Mouse (Mus musculus): ENCODE measurements at regions not wholly inside any gene's neighbourhood (a gene's known extent, or its start where the extent isn't known, plus 50 kb on each side); places are given as distances from the start of the nearest gene placed in this dataset.
A peak's percentile ranks its signal among the peaks of the same experiment; 100 is the strongest.

- Histone ChIP-seq H3K27ac (replicated peaks; ENCODE audit: low read depth, low read length) (no peak overlapping the region), H3K9me3 (ENCODE audit: control insufficient read depth, low read length) (no peaks in the 10 kb centered on the region), H3K9ac (replicated peaks; ENCODE audit: low read length) (no peak overlapping the region), H3K4me3 (replicated peaks; ENCODE audit: low read depth, low read length) (no peak overlapping the region), H3K4me2 (ENCODE audit: low read length) (no peak overlapping the region), H3K4me1 (ENCODE audit: control insufficient read depth, insufficient read depth, low read length) (0 out of 2 replicates have a peak, but pooled peaks cover 3% of the 10 kb centered on the region), H3K27me3 (ENCODE audit: control insufficient read depth, insufficient read depth, low read length) (no peaks in the 10 kb centered on the region), H3K36me3 (ENCODE audit: control insufficient read depth, insufficient read depth, low read length) (no peaks in the 10 kb centered on the region)
- 36% methylated on average over 2 of the region's 2 CpGs for WGBS
- ATAC-seq (ENCODE audit: low FRiP score, low TSS enrichment) (no peak), DNase-seq (no peak)
Observed at GRCm38 (mm10) chr9:74461084-74461483, 350.9 kb downstream of the Wdr72 start.

- DNase-seq (no peak), ATAC-seq (ENCODE audit: low FRiP score, low TSS enrichment) (no peak)
- Histone ChIP-seq H3K27ac (replicated peaks; ENCODE audit: low read depth, low read length) (no peak overlapping the region), H3K9ac (replicated peaks; ENCODE audit: low read length) (no peak overlapping the region), H3K4me2 (ENCODE audit: low read length) (no peak overlapping the region), H3K27me3 (ENCODE audit: control insufficient read depth, insufficient read depth, low read length) (no peaks in the 10 kb centered on the region), H3K4me3 (replicated peaks; ENCODE audit: low read depth, low read length) (no peak overlapping the region), H3K36me3 (ENCODE audit: control insufficient read depth, insufficient read depth, low read length) (no peaks in the 10 kb centered on the region), H3K4me1 (ENCODE audit: control insufficient read depth, insufficient read depth, low read length) (no peaks in the 10 kb centered on the region), H3K9me3 (ENCODE audit: control insufficient read depth, low read length) (no peaks in the 10 kb centered on the region)
- WGBS, result 66% methylated on average over 2 of the region's 2 CpGs
Observed at GRCm38 (mm10) chr9:74476830-74477229, 366.7 kb downstream of the Wdr72 start.

- Histone ChIP-seq H3K27me3 (ENCODE audit: control insufficient read depth, insufficient read depth, low read length) (no peaks in the 10 kb centered on the region), H3K9me3 (ENCODE audit: control insufficient read depth, low read length) (no peaks in the 10 kb centered on the region), H3K4me1 (ENCODE audit: control insufficient read depth, insufficient read depth, low read length) (no peaks in the 10 kb centered on the region), H3K4me2 (ENCODE audit: low read length) (0 out of 2 replicates have a peak overlapping the region, but pooled peaks have one; percentile 3), H3K4me3 (replicated peaks; ENCODE audit: low read depth, low read length) (no peak overlapping the region), H3K36me3 (ENCODE audit: control insufficient read depth, insufficient read depth, low read length) (no peaks in the 10 kb centered on the region), H3K9ac (replicated peaks; ENCODE audit: low read length) (no peak overlapping the region), H3K27ac (replicated peaks; ENCODE audit: low read depth, low read length) (no peak overlapping the region; the same call in 1 of the 2 replicates)
- ATAC-seq (ENCODE audit: low FRiP score, low TSS enrichment) (no peak), DNase-seq (peak; percentile 42)
- WGBS, result 58% methylated on average over 8 of the region's 8 CpGs
Observed at GRCm38 (mm10) chr9:74479273-74479672, 369.1 kb downstream of the Wdr72 start.

- no peaks in the 10 kb centered on the region for H3K36me3 ChIP-seq (ENCODE audit: control insufficient read depth, insufficient read depth, low read length)
- H3K9ac ChIP-seq (replicated peaks; ENCODE audit: low read length), result no peak overlapping the region
- H3K27me3 ChIP-seq (ENCODE audit: control insufficient read depth, insufficient read depth, low read length), result no peaks in the 10 kb centered on the region
- WGBS, result 77% methylated on average over 2 of the region's 2 CpGs
- H3K9me3 ChIP-seq (ENCODE audit: control insufficient read depth, low read length), result no peaks in the 10 kb centered on the region
- DNase-seq, result no peak
- no peaks in the 10 kb centered on the region for H3K4me1 ChIP-seq (ENCODE audit: control insufficient read depth, insufficient read depth, low read length)
- no peak for ATAC-seq (ENCODE audit: low FRiP score, low TSS enrichment)
- H3K4me2 ChIP-seq (ENCODE audit: low read length), result no peak overlapping the region
- no peak overlapping the region for H3K27ac ChIP-seq (replicated peaks; ENCODE audit: low read depth, low read length)
- no peak overlapping the region for H3K4me3 ChIP-seq (replicated peaks; ENCODE audit: low read depth, low read length)
Observed at GRCm38 (mm10) chr9:74513887-74514286, 347.8 kb upstream of the Onecut1 start.

GRCm38 (mm10) chr9:74528550-74528949 lies 333.2 kb upstream of the Onecut1 start:
- no peak overlapping the region for H3K27ac ChIP-seq (replicated peaks; ENCODE audit: low read depth, low read length)
- no peak for ATAC-seq (ENCODE audit: low FRiP score, low TSS enrichment)
- peaks cover 11% of the 10 kb centered on the region for H3K4me1 ChIP-seq (ENCODE audit: control insufficient read depth, insufficient read depth, low read length)
- no peaks in the 10 kb centered on the region for H3K9me3 ChIP-seq (ENCODE audit: control insufficient read depth, low read length)
- H3K36me3 ChIP-seq (ENCODE audit: control insufficient read depth, insufficient read depth, low read length), result no peaks in the 10 kb centered on the region
- 84% methylated on average over 3 of the region's 3 CpGs for WGBS
- no peak overlapping the region for H3K4me3 ChIP-seq (replicated peaks; ENCODE audit: low read depth, low read length)
- no peaks in the 10 kb centered on the region for H3K27me3 ChIP-seq (ENCODE audit: control insufficient read depth, insufficient read depth, low read length)
- H3K9ac ChIP-seq (replicated peaks; ENCODE audit: low read length), result no peak overlapping the region
- H3K4me2 ChIP-seq (ENCODE audit: low read length), result no peak overlapping the region
- DNase-seq, result no peak

- no peaks in the 10 kb centered on the region for H3K36me3 ChIP-seq (ENCODE audit: control insufficient read depth, insufficient read depth, low read length)
- peak overlapping the region; percentile 60; the same call in 1 of the 2 replicates for H3K27ac ChIP-seq (replicated peaks; ENCODE audit: low read depth, low read length)
- WGBS, result 8% methylated on average over 10 of the region's 10 CpGs
- peak overlapping the region; percentile 41 for H3K4me2 ChIP-seq (ENCODE audit: low read length)
- H3K4me3 ChIP-seq (replicated peaks; ENCODE audit: low read depth, low read length), result no peak overlapping the region; the same call in 1 of the 2 replicates
- peaks cover 11% of the 10 kb centered on the region for H3K4me1 ChIP-seq (ENCODE audit: control insufficient read depth, insufficient read depth, low read length)
- H3K9ac ChIP-seq (replicated peaks; ENCODE audit: low read length), result no peak overlapping the region; the same call in 1 of the 2 replicates
- ATAC-seq (ENCODE audit: low FRiP score, low TSS enrichment) (no peak), DNase-seq (peak; percentile 92)
- H3K9me3 ChIP-seq (ENCODE audit: control insufficient read depth, low read length), result no peaks in the 10 kb centered on the region
- no peaks in the 10 kb centered on the region for H3K27me3 ChIP-seq (ENCODE audit: control insufficient read depth, insufficient read depth, low read length)
Observed at GRCm38 (mm10) chr9:74530317-74530716, 331.4 kb upstream of the Onecut1 start.

GRCm38 (mm10) chr9:74530748-74531147 lies 331.0 kb upstream of the Onecut1 start:
- peak overlapping the region; percentile 60; the same call in 1 of the 2 replicates for H3K27ac ChIP-seq (replicated peaks; ENCODE audit: low read depth, low read length)

GRCm38 (mm10) chr9:74531986-74532385 lies 329.7 kb upstream of the Onecut1 start:
- Histone ChIP-seq H3K4me2 (ENCODE audit: low read length) (no peak overlapping the region), H3K27ac (replicated peaks; ENCODE audit: low read depth, low read length) (no peak overlapping the region), H3K36me3 (ENCODE audit: control insufficient read depth, insufficient read depth, low read length) (no peaks in the 10 kb centered on the region), H3K9me3 (ENCODE audit: control insufficient read depth, low read length) (no peaks in the 10 kb centered on the region), H3K27me3 (ENCODE audit: control insufficient read depth, insufficient read depth, low read length) (no peaks in the 10 kb centered on the region), H3K4me3 (replicated peaks; ENCODE audit: low read depth, low read length) (no peak overlapping the region), H3K9ac (replicated peaks; ENCODE audit: low read length) (no peak overlapping the region), H3K4me1 (ENCODE audit: control insufficient read depth, insufficient read depth, low read length) (peaks cover 11% of the 10 kb centered on the region)
- peak; percentile 70 for DNase-seq
- ATAC-seq (ENCODE audit: low FRiP score, low TSS enrichment), result no peak; the same call in 1 of the 2 replicates
- 6% methylated on average over 3 of the region's 3 CpGs for WGBS

More at GRCm38 (mm10) chr9:74530748-74531147, 331.0 kb upstream of the Onecut1 start:
- no peaks in the 10 kb centered on the region for H3K9me3 ChIP-seq (ENCODE audit: control insufficient read depth, low read length)
- no peaks in the 10 kb centered on the region for H3K27me3 ChIP-seq (ENCODE audit: control insufficient read depth, insufficient read depth, low read length)
- no peaks in the 10 kb centered on the region for H3K36me3 ChIP-seq (ENCODE audit: control insufficient read depth, insufficient read depth, low read length)
- H3K9ac ChIP-seq (replicated peaks; ENCODE audit: low read length), result no peak overlapping the region; the same call in 1 of the 2 replicates
- peaks cover 11% of the 10 kb centered on the region for H3K4me1 ChIP-seq (ENCODE audit: control insufficient read depth, insufficient read depth, low read length)
- DNase-seq (peak; percentile 61), ATAC-seq (ENCODE audit: low FRiP score, low TSS enrichment) (no peak)
- no peak overlapping the region; the same call in 1 of the 2 replicates for H3K4me3 ChIP-seq (replicated peaks; ENCODE audit: low read depth, low read length)
- 19% methylated on average over 9 of the region's 9 CpGs for WGBS
- H3K4me2 ChIP-seq (ENCODE audit: low read length), result peak overlapping the region; percentile 41

GRCm38 (mm10) chr9:74534976-74535375 lies 326.7 kb upstream of the Onecut1 start:
- no peak overlapping the region for H3K4me3 ChIP-seq (replicated peaks; ENCODE audit: low read depth, low read length)
- ATAC-seq (ENCODE audit: low FRiP score, low TSS enrichment) (no peak), DNase-seq (no peak)
- WGBS, result 81% methylated on average over 5 of the region's 5 CpGs
- no peaks in the 10 kb centered on the region for H3K27me3 ChIP-seq (ENCODE audit: control insufficient read depth, insufficient read depth, low read length)
- no peak overlapping the region for H3K9ac ChIP-seq (replicated peaks; ENCODE audit: low read length)
- no peak overlapping the region for H3K27ac ChIP-seq (replicated peaks; ENCODE audit: low read depth, low read length)
- peaks cover 11% of the 10 kb centered on the region for H3K4me1 ChIP-seq (ENCODE audit: control insufficient read depth, insufficient read depth, low read length)
- no peaks in the 10 kb centered on the region for H3K36me3 ChIP-seq (ENCODE audit: control insufficient read depth, insufficient read depth, low read length)
- H3K4me2 ChIP-seq (ENCODE audit: low read length), result no peak overlapping the region
- H3K9me3 ChIP-seq (ENCODE audit: control insufficient read depth, low read length), result no peaks in the 10 kb centered on the region
